In genomic region chrX:70169737-70170136, GRCm38 (mm10) we compare ENCODE assay signal across 19 mouse cellular contexts.
"Had no signal": no experiment of that assay in that cellular context is flagged by ENCODE, and none has a peak within 500 bp of the region (broad histone marks: within the 10 kb centered on the region; RNA-seq: fewer than 3 reads in every experiment).

No protein-coding gene starts in this region.

- H3K27ac ChIP-seq: kidney, postnatal 0 days; left cerebral cortex, adult 2 months; limb, embryonic 12.5 days; liver, embryonic 12.5 days; liver, embryonic 15.5 days; macrophage; neural tube, embryonic 13.5 days; stomach, postnatal 0 days had no signal

- H3K4me3 ChIP-seq: left cerebral cortex, adult 2 months; limb, embryonic 12.5 days; liver, embryonic 12.5 days; liver, embryonic 15.5 days; myocyte; neural tube, embryonic 13.5 days had no signal

- H3K9me3 ChIP-seq: limb, embryonic 12.5 days; liver, embryonic 12.5 days; liver, embryonic 15.5 days; neural tube, embryonic 13.5 days had no signal

- H3K4me2 ChIP-seq: limb, embryonic 12.5 days; liver, embryonic 12.5 days; liver, embryonic 15.5 days; neural tube, embryonic 13.5 days had no signal

- DNase-seq: kidney, adult 2 months; kidney, postnatal 25 days; layer of hippocampus, postnatal 36 days; liver; lung, adult 18-20 months; retina, postnatal 1 day; right cerebral cortex, postnatal 25 days; thymus, adult 2 months; thymus, postnatal 14 days had no signal

- H3K27me3 ChIP-seq: limb, embryonic 12.5 days; liver, embryonic 12.5 days; liver, embryonic 15.5 days; neural tube, embryonic 13.5 days had no signal

- H3K9ac ChIP-seq: limb, embryonic 12.5 days; liver, embryonic 12.5 days; liver, embryonic 15.5 days; neural tube, embryonic 13.5 days had no signal

- ATAC-seq: intestine, postnatal 0 days; liver, embryonic 12.5 days had no signal

- H3K36me3 ChIP-seq: limb, embryonic 12.5 days; liver, embryonic 12.5 days; liver, embryonic 15.5 days; neural tube, embryonic 13.5 days had no signal

- H3K4me1 ChIP-seq: limb, embryonic 12.5 days; liver, embryonic 12.5 days; liver, embryonic 15.5 days; neural tube, embryonic 13.5 days had no signal
